Comparison of ENCODE assay signal across 19 mouse cellular contexts in the genomic region with DNA sequence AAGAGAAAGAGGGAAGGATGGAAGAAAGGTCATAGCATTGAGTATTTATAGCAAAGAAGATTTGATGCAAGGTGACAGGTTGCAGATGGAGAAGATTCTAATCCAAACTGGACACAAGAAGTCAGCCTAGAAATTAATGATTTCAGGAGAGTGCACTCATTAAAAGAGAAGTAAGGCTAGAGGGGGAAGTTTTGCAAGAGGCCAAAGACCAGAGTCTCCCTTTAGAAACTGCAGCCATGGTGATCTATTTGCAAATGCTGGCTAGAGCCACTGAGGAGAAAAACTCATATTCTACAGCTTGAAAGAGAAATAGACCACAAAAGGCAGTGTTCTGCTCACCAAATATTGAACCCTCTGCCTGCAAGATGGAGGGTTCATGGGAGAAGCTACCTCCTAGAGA.
"Had no signal": no experiment of that assay in that cellular context is flagged by ENCODE, and none has a peak within 500 bp of the region (broad histone marks: within the 10 kb centered on the region; RNA-seq: fewer than 3 reads in every experiment).

No protein-coding gene starts in this region.

- ATAC-seq: midbrain, embryonic 16.5 days had no signal

- H3K27me3 ChIP-seq: midbrain, embryonic 12.5 days; neural tube, embryonic 13.5 days; neural tube, embryonic 15.5 days had no signal

- H3K4me1 ChIP-seq: midbrain, embryonic 10.5 days; midbrain, embryonic 12.5 days; neural tube, embryonic 13.5 days; neural tube, embryonic 15.5 days had no signal

- H3K4me3 ChIP-seq: midbrain, embryonic 10.5 days; midbrain, embryonic 12.5 days; myocyte; neural tube, embryonic 13.5 days; neural tube, embryonic 15.5 days had no signal

- H3K27ac ChIP-seq: midbrain, embryonic 10.5 days; midbrain, embryonic 12.5 days; neural tube, embryonic 13.5 days; neural tube, embryonic 15.5 days had no signal

- H3K36me3 ChIP-seq: midbrain, embryonic 10.5 days; midbrain, embryonic 12.5 days; neural tube, embryonic 13.5 days; neural tube, embryonic 15.5 days had no signal

- DNase-seq: lung, adult 18-20 months; lung, embryonic 14.5 days; lung, postnatal 10 days; lung, postnatal 4 days; midbrain, embryonic 14.5 days; retina, postnatal 1 day; right cerebral cortex, adult 18-20 months; right cerebral cortex, postnatal 25 days; right cerebral cortex, postnatal 4 days; spleen, adult 18-20 months; thymus, adult 18-20 months; thymus, postnatal 14 days; thymus, postnatal 36 days had no signal
